Mouse (Mus musculus) erythroid progenitor cell, adult 5-6 weeks (primary cell): ENCODE results near the gene Krtap4-13. TPM values are rescaled to one million over a fixed set of nuclear protein-coding genes. Genes with fewer than 3 reads are reported as not detected.

Source experiments
- total RNA-seq, 2 experiments: library from RNA; stranded (forward) in 1 of 2; stranded (reverse) in 1 of 2; fragments of 150-400 nt in 1 of 2; fragments of 186-747, 209-891 nt in 1 of 2; gene quantifications; 2 replicates each; pipeline versions ENCODE4 v1.2.3 to v1.2.4; 2015 to 2017; ENCODE audit warnings: low replicate concordance in 2 of 2

The Krtap4-13 gene
- total RNA-seq, 2 experiments from 2014 or later = not detected

Other genes with a start within 250 kb of the Krtap4-13 start
Only the 30 nearest of the 41 such genes appear.
- gene Krtap2-4, start 195.0 kb downstream of the Krtap4-13 start, total RNA-seq (2015; ENCODE audit: low replicate concordance) = not detected in 2 replicates
- gene Krtap2-4, start 195.0 kb downstream of the Krtap4-13 start, total RNA-seq (2017; ENCODE audit: low replicate concordance) = not detected in 2 replicates
- not detected in 2 replicates for gene Gm11562, start 189.5 kb downstream of the Krtap4-13 start, total RNA-seq (2015; ENCODE audit: low replicate concordance)
- gene Gm11562, start 189.5 kb downstream of the Krtap4-13 start, total RNA-seq (2017; ENCODE audit: low replicate concordance) = not detected in 2 replicates
- gene Krtap4-1, start 181.7 kb downstream of the Krtap4-13 start, total RNA-seq (2015; ENCODE audit: low replicate concordance) = not detected in 2 replicates
- gene Krtap4-1, start 181.7 kb downstream of the Krtap4-13 start, total RNA-seq (2017; ENCODE audit: low replicate concordance) = not detected in 2 replicates
- not detected in 2 replicates for gene Krtap4-2, start 174.8 kb downstream of the Krtap4-13 start, total RNA-seq (2015; ENCODE audit: low replicate concordance)
- not detected in 2 replicates for gene Krtap4-2, start 174.8 kb downstream of the Krtap4-13 start, total RNA-seq (2017; ENCODE audit: low replicate concordance)
- gene Krtap4-7, start 165.8 kb downstream of the Krtap4-13 start, total RNA-seq (2015; ENCODE audit: low replicate concordance) = not detected in 2 replicates
- not detected in 2 replicates for gene Krtap4-7, start 165.8 kb downstream of the Krtap4-13 start, total RNA-seq (2017; ENCODE audit: low replicate concordance)
- gene Gm11555, start 159.7 kb downstream of the Krtap4-13 start, total RNA-seq (2015; ENCODE audit: low replicate concordance) = not detected in 2 replicates
- not detected in 2 replicates for gene Gm11555, start 159.7 kb downstream of the Krtap4-13 start, total RNA-seq (2017; ENCODE audit: low replicate concordance)
- gene Gm11563, start 150.9 kb downstream of the Krtap4-13 start, total RNA-seq (2015; ENCODE audit: low replicate concordance) = not detected in 2 replicates
- not detected in 2 replicates for gene Gm11563, start 150.9 kb downstream of the Krtap4-13 start, total RNA-seq (2017; ENCODE audit: low replicate concordance)
- gene Krtap4-6, start 143.9 kb downstream of the Krtap4-13 start, total RNA-seq (2015; ENCODE audit: low replicate concordance) = not detected in 2 replicates
- gene Krtap4-6, start 143.9 kb downstream of the Krtap4-13 start, total RNA-seq (2017; ENCODE audit: low replicate concordance) = not detected in 2 replicates
- not detected in 2 replicates for gene Gm14190, start 119.2 kb downstream of the Krtap4-13 start, total RNA-seq (2015; ENCODE audit: low replicate concordance)
- not detected in 2 replicates for gene Gm14190, start 119.2 kb downstream of the Krtap4-13 start, total RNA-seq (2017; ENCODE audit: low replicate concordance)
- not detected in 2 replicates for gene Gm14180, start 75.6 kb downstream of the Krtap4-13 start, total RNA-seq (2015; ENCODE audit: low replicate concordance)
- not detected in 2 replicates for gene Gm14180, start 75.6 kb downstream of the Krtap4-13 start, total RNA-seq (2017; ENCODE audit: low replicate concordance)
- gene Gm11595, start 37.0 kb downstream of the Krtap4-13 start, total RNA-seq (2015; ENCODE audit: low replicate concordance) = not detected in 2 replicates
- not detected in 2 replicates for gene Gm11595, start 37.0 kb downstream of the Krtap4-13 start, total RNA-seq (2017; ENCODE audit: low replicate concordance)
- not detected in 2 replicates for gene Krtap4-8, start 29.2 kb downstream of the Krtap4-13 start, total RNA-seq (2015; ENCODE audit: low replicate concordance)
- gene Krtap4-8, start 29.2 kb downstream of the Krtap4-13 start, total RNA-seq (2017; ENCODE audit: low replicate concordance) = not detected in 2 replicates
- gene Krtap4-9, start 24.7 kb downstream of the Krtap4-13 start, total RNA-seq (2015; ENCODE audit: low replicate concordance) = not detected in 2 replicates
- gene Krtap4-9, start 24.7 kb downstream of the Krtap4-13 start, total RNA-seq (2017; ENCODE audit: low replicate concordance) = not detected in 2 replicates
- gene Gm11596, start 16.4 kb downstream of the Krtap4-13 start, total RNA-seq (2015; ENCODE audit: low replicate concordance) = not detected in 2 replicates
- gene Gm11596, start 16.4 kb downstream of the Krtap4-13 start, total RNA-seq (2017; ENCODE audit: low replicate concordance) = not detected in 2 replicates
- gene Gm11569, start 11.0 kb downstream of the Krtap4-13 start, total RNA-seq (2015; ENCODE audit: low replicate concordance) = not detected in 2 replicates
- gene Gm11569, start 11.0 kb downstream of the Krtap4-13 start, total RNA-seq (2017; ENCODE audit: low replicate concordance) = not detected in 2 replicates
- gene Gm11554, start 5.4 kb downstream of the Krtap4-13 start, total RNA-seq (2015; ENCODE audit: low replicate concordance) = not detected in 2 replicates
- gene Gm11554, start 5.4 kb downstream of the Krtap4-13 start, total RNA-seq (2017; ENCODE audit: low replicate concordance) = not detected in 2 replicates
- not detected in 2 replicates for gene Gm11564, start 5.8 kb upstream of the Krtap4-13 start, total RNA-seq (2015; ENCODE audit: low replicate concordance)
- not detected in 2 replicates for gene Gm11564, start 5.8 kb upstream of the Krtap4-13 start, total RNA-seq (2017; ENCODE audit: low replicate concordance)
- gene 2300003K06Rik, start 28.2 kb upstream of the Krtap4-13 start, total RNA-seq (2015; ENCODE audit: low replicate concordance) = not detected in 2 replicates
- gene 2300003K06Rik, start 28.2 kb upstream of the Krtap4-13 start, total RNA-seq (2017; ENCODE audit: low replicate concordance) = not detected in 2 replicates
- not detected in 2 replicates for gene Krtap4-16, start 41.7 kb upstream of the Krtap4-13 start, total RNA-seq (2015; ENCODE audit: low replicate concordance)
- not detected in 2 replicates for gene Krtap4-16, start 41.7 kb upstream of the Krtap4-13 start, total RNA-seq (2017; ENCODE audit: low replicate concordance)
- gene Gm11568, start 48.0 kb upstream of the Krtap4-13 start, total RNA-seq (2015; ENCODE audit: low replicate concordance) = not detected in 2 replicates
- gene Gm11568, start 48.0 kb upstream of the Krtap4-13 start, total RNA-seq (2017; ENCODE audit: low replicate concordance) = not detected in 2 replicates
- gene Gm11559, start 54.6 kb upstream of the Krtap4-13 start, total RNA-seq (2015; ENCODE audit: low replicate concordance) = not detected in 2 replicates
- not detected in 2 replicates for gene Gm11559, start 54.6 kb upstream of the Krtap4-13 start, total RNA-seq (2017; ENCODE audit: low replicate concordance)
- gene Krtap9-1, start 63.5 kb upstream of the Krtap4-13 start, total RNA-seq (2015; ENCODE audit: low replicate concordance) = not detected in 2 replicates
- gene Krtap9-1, start 63.5 kb upstream of the Krtap4-13 start, total RNA-seq (2017; ENCODE audit: low replicate concordance) = not detected in 2 replicates
- gene Gm11567, start 69.3 kb upstream of the Krtap4-13 start, total RNA-seq (2015; ENCODE audit: low replicate concordance) = not detected in 2 replicates
- gene Gm11567, start 69.3 kb upstream of the Krtap4-13 start, total RNA-seq (2017; ENCODE audit: low replicate concordance) = not detected in 2 replicates
- not detected in 2 replicates for gene Krtap31-1, start 98.0 kb upstream of the Krtap4-13 start, total RNA-seq (2015; ENCODE audit: low replicate concordance)
- not detected in 2 replicates for gene Krtap31-1, start 98.0 kb upstream of the Krtap4-13 start, total RNA-seq (2017; ENCODE audit: low replicate concordance)
- not detected in 2 replicates for gene Gm11565, start 104.9 kb upstream of the Krtap4-13 start, total RNA-seq (2015; ENCODE audit: low replicate concordance)
- gene Gm11565, start 104.9 kb upstream of the Krtap4-13 start, total RNA-seq (2017; ENCODE audit: low replicate concordance) = not detected in 2 replicates
- gene Krtap31-2, start 126.4 kb upstream of the Krtap4-13 start, total RNA-seq (2015; ENCODE audit: low replicate concordance) = not detected in 2 replicates
- not detected in 2 replicates for gene Krtap31-2, start 126.4 kb upstream of the Krtap4-13 start, total RNA-seq (2017; ENCODE audit: low replicate concordance)
- not detected in 2 replicates for gene Krtap9-5, start 138.6 kb upstream of the Krtap4-13 start, total RNA-seq (2015; ENCODE audit: low replicate concordance)
- not detected in 2 replicates for gene Krtap9-5, start 138.6 kb upstream of the Krtap4-13 start, total RNA-seq (2017; ENCODE audit: low replicate concordance)
- not detected in 2 replicates for gene Krtap29-1, start 169.2 kb upstream of the Krtap4-13 start, total RNA-seq (2015; ENCODE audit: low replicate concordance)
- not detected in 2 replicates for gene Krtap29-1, start 169.2 kb upstream of the Krtap4-13 start, total RNA-seq (2017; ENCODE audit: low replicate concordance)
- not detected in 2 replicates for gene Krtap16-1, start 176.7 kb upstream of the Krtap4-13 start, total RNA-seq (2015; ENCODE audit: low replicate concordance)
- gene Krtap16-1, start 176.7 kb upstream of the Krtap4-13 start, total RNA-seq (2017; ENCODE audit: low replicate concordance) = not detected in 2 replicates
- gene Krtap17-1, start 184.1 kb upstream of the Krtap4-13 start, total RNA-seq (2015; ENCODE audit: low replicate concordance) = not detected in 2 replicates
- gene Krtap17-1, start 184.1 kb upstream of the Krtap4-13 start, total RNA-seq (2017; ENCODE audit: low replicate concordance) = not detected in 2 replicates